In the genomic region with DNA sequence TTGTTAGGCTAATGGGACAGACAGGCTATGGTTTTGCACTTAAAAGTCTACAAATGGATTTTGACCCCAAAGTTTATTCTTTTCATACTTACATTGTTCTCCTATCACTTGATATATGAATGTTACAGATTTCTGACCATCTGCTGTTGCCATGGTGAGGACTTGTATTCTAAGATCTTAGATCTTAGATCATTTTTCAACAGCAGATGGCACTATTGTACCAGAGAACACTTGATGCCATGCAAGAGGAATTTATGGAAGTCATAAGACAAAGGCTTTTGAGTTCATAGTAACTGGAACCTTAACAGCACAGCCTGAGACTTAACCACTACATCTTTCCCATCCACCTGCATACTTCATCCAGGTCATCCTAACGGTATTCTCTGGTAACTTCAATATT, we compare ENCODE assay signal across 10 mouse cellular contexts. TPM values are rescaled to one million over a fixed set of nuclear protein-coding genes. Genes with fewer than 3 reads are reported as not detected.
DNase-seq lines count a peak whose midpoint lies in the region; ATAC-seq and TF ChIP-seq lines count a peak whose summit lies in the region.
"Had no signal": no experiment of that assay in that cellular context is flagged by ENCODE, and none has a peak within 500 bp of the region (broad histone marks: within the 10 kb centered on the region; RNA-seq: fewer than 3 reads in every experiment).

No protein-coding gene starts in this region.

- no peak overlapping the region for H3K27ac ChIP-seq in forebrain, embryonic 12.5 days
- H3K27ac ChIP-seq in forebrain, embryonic 11.5 days (ENCODE audit: low read depth, low read length) = no peak overlapping the region
- H3K27ac ChIP-seq in lung, embryonic 14.5 days (ENCODE audit: low read depth) = no peak overlapping the region
- H3K27ac ChIP-seq: hindbrain, embryonic 15.5 days; neural tube, embryonic 13.5 days had no signal

- WGBS in forebrain, embryonic 12.5 days = 88% methylated on average over 1 of the region's 1 CpGs
- WGBS in forebrain, embryonic 11.5 days = 57% methylated on average over 1 of the region's 1 CpGs
- 48% methylated on average over 1 of the region's 1 CpGs for WGBS in lung, embryonic 14.5 days
- 45% methylated on average over 1 of the region's 1 CpGs for WGBS in lung, adult 2 months

- TF ChIP-seq POLR2A in lung, adult 2 months (IDR thresholded peaks at IDR 0.05; ENCODE audit: borderline replicate concordance, extremely low read depth, low read depth, low read length) = no peak

- peaks cover 19% of the 10 kb centered on the region for H3K4me1 ChIP-seq in forebrain, embryonic 12.5 days
- peaks cover 2% of the 10 kb centered on the region; the same call in 1 of the 2 replicates for H3K4me1 ChIP-seq in forebrain, embryonic 11.5 days (replicated peaks; ENCODE audit: control insufficient read depth, insufficient read depth, low read length)
- H3K4me1 ChIP-seq in lung, embryonic 14.5 days (ENCODE audit: insufficient read depth) = 0 out of 2 replicates have a peak, but pooled peaks cover 4% of the 10 kb centered on the region
- peaks cover 8% of the 10 kb centered on the region for H3K4me1 ChIP-seq in lung, adult 2 months (ENCODE audit: control insufficient read depth, insufficient read depth, low read length)

- ATAC-seq in forebrain, embryonic 12.5 days (ENCODE audit: low FRiP score) = 0 out of 2 replicates have a peak, but pooled peaks have one; percentile 12
- ATAC-seq in forebrain, embryonic 11.5 days (replicated peaks; ENCODE audit: low FRiP score) = no peak
- no peak for ATAC-seq in lung, embryonic 14.5 days (ENCODE audit: insufficient read depth)
- ATAC-seq in erythroid progenitor cell, adult 5-6 weeks (replicated peaks; ENCODE audit: low FRiP score, poor library complexity, severe bottlenecking) = no peak

- H3K9me3 ChIP-seq in forebrain, embryonic 12.5 days = no peaks in the 10 kb centered on the region
- H3K9me3 ChIP-seq in forebrain, embryonic 11.5 days (ENCODE audit: control insufficient read depth, low read length) = no peaks in the 10 kb centered on the region
- no peaks in the 10 kb centered on the region for H3K9me3 ChIP-seq in lung, embryonic 14.5 days (ENCODE audit: low read depth, low read length)
- H3K9me3 ChIP-seq: hindbrain, embryonic 15.5 days; neural tube, embryonic 13.5 days had no signal

- DNase-seq in forebrain, embryonic 11.5 days (ENCODE audit: low spot score) = no peak
- peak; percentile 96 for DNase-seq in lung, embryonic 14.5 days
- no peak for DNase-seq in lung, adult 2 months
- peak; percentile 83 for DNase-seq in embryo, embryonic 10 days (ENCODE audit: low spot score)
- DNase-seq in left cerebral cortex, postnatal 25 days (ENCODE audit: low spot score in 2 of 2) = peak; percentile 32 to 78
- peak; percentile 70 for DNase-seq in retina, postnatal 7 days (ENCODE audit: low read depth, low spot score)

- TF ChIP-seq CTCF in lung, embryonic 14.5 days (IDR thresholded peaks at IDR 0.05; ENCODE audit: low read depth) = peak; percentile 67
- no peak for TF ChIP-seq CTCF in lung, adult 2 months (IDR thresholded peaks at IDR 0.05; ENCODE audit: insufficient read depth, low read length)

- H3K4me3 ChIP-seq in forebrain, embryonic 12.5 days (replicated peaks) = no peak overlapping the region
- H3K4me3 ChIP-seq in forebrain, embryonic 11.5 days (ENCODE audit: low read depth, low read length) = no peak overlapping the region
- no peak overlapping the region for H3K4me3 ChIP-seq in lung, embryonic 14.5 days (ENCODE audit: low read depth, low read length)
- H3K4me3 ChIP-seq in lung, adult 2 months (replicated peaks; ENCODE audit: extremely low read depth, low read depth, low read length) = no peak overlapping the region
- H3K4me3 ChIP-seq: hindbrain, embryonic 15.5 days; neural tube, embryonic 13.5 days had no signal

- H3K36me3 ChIP-seq in forebrain, embryonic 12.5 days (replicated peaks) = peaks cover 14% of the 10 kb centered on the region
- no peaks in the 10 kb centered on the region for H3K36me3 ChIP-seq in forebrain, embryonic 11.5 days (ENCODE audit: control insufficient read depth, insufficient read depth, low read length)
- H3K36me3 ChIP-seq in lung, embryonic 14.5 days (ENCODE audit: insufficient read depth) = peaks cover 30% of the 10 kb centered on the region

- no peaks in the 10 kb centered on the region for H3K27me3 ChIP-seq in forebrain, embryonic 12.5 days
- no peaks in the 10 kb centered on the region for H3K27me3 ChIP-seq in forebrain, embryonic 11.5 days (ENCODE audit: control insufficient read depth, insufficient read depth, low read length)
- H3K27me3 ChIP-seq in lung, embryonic 14.5 days (ENCODE audit: insufficient read depth, low read length) = no peaks in the 10 kb centered on the region
- H3K27me3 ChIP-seq: hindbrain, embryonic 15.5 days; neural tube, embryonic 13.5 days had no signal

- no peak overlapping the region for H3K9ac ChIP-seq in forebrain, embryonic 12.5 days
- H3K9ac ChIP-seq in forebrain, embryonic 11.5 days (ENCODE audit: low read length) = no peak overlapping the region
- no peak overlapping the region for H3K9ac ChIP-seq in lung, embryonic 14.5 days
- H3K9ac ChIP-seq: hindbrain, embryonic 15.5 days; neural tube, embryonic 13.5 days had no signal

- intact Hi-C loops in left cerebral cortex, postnatal 25 days (cut with DNase I) = loop anchor here (1.0 to 5.0 kb wide), 3 partner anchors 148 to 321 kb away; no protein-coding TSS in a partner anchor

- H3K4me2 ChIP-seq in forebrain, embryonic 12.5 days = no peak overlapping the region
- H3K4me2 ChIP-seq in forebrain, embryonic 11.5 days (ENCODE audit: low read depth, low read length, severe bottlenecking) = no peak overlapping the region
- no peak overlapping the region for H3K4me2 ChIP-seq in lung, embryonic 14.5 days
- H3K4me2 ChIP-seq: hindbrain, embryonic 15.5 days; neural tube, embryonic 13.5 days had no signal

RNA-seq across cellular contexts. Expression of a gene that starts 2.0 kb away (rescaled TPM):
- polyA plus RNA-seq in forebrain, embryonic 12.5 days (2016; fragmentation: Nextera tagmentation; extraction: Ambion mirVana) = 23.7 and 24.5 TPM in 2 replicates
- polyA plus RNA-seq in forebrain, embryonic 11.5 days (2014; fragmentation: Nextera tagmentation; extraction: Ambion mirVana) = 13.8 and 14.0 TPM in 2 replicates
- polyA plus RNA-seq in lung, embryonic 14.5 days (2014; fragmentation: Nextera tagmentation; extraction: Ambion mirVana) = 17.2 and 18.2 TPM in 2 replicates
- 32.7 and 39.7 TPM in 2 replicates for polyA plus RNA-seq in lung, adult 2 months (2012; rRNA removed)
- total RNA-seq in left cerebral cortex, postnatal 25 days (2021) = 10 to 100 TPM; 27.8 to 29.6 TPM
- total RNA-seq in erythroid progenitor cell, adult 5-6 weeks (2015; ENCODE audit: low replicate concordance) = 9.0 and 17.2 TPM in 2 replicates
- 7.9 and 15.5 TPM in 2 replicates for total RNA-seq in erythroid progenitor cell, adult 5-6 weeks (2017; ENCODE audit: low replicate concordance)

RNA-seq across cellular contexts. Expression of a gene that starts 33.5 kb away (rescaled TPM):
- polyA plus RNA-seq in forebrain, embryonic 12.5 days (2016; fragmentation: Nextera tagmentation; extraction: Ambion mirVana) = 208 and 214 TPM in 2 replicates
- 229 and 244 TPM in 2 replicates for polyA plus RNA-seq in forebrain, embryonic 11.5 days (2014; fragmentation: Nextera tagmentation; extraction: Ambion mirVana)
- 333 and 344 TPM in 2 replicates for polyA plus RNA-seq in lung, embryonic 14.5 days (2014; fragmentation: Nextera tagmentation; extraction: Ambion mirVana)
- polyA plus RNA-seq in lung, adult 2 months (2012; rRNA removed) = 227 and 239 TPM in 2 replicates
- total RNA-seq in left cerebral cortex, postnatal 25 days (2021) = 100 to 1,000 TPM; 164 to 171 TPM
- total RNA-seq in erythroid progenitor cell, adult 5-6 weeks (2015; ENCODE audit: low replicate concordance) = 85.9 and 101 TPM in 2 replicates
- total RNA-seq in erythroid progenitor cell, adult 5-6 weeks (2017; ENCODE audit: low replicate concordance) = 65.6 and 71.7 TPM in 2 replicates

RNA-seq across cellular contexts. Expression of a gene that starts 52.7 kb away (rescaled TPM):
- 1.1 and 1.6 TPM in 2 replicates for polyA plus RNA-seq in forebrain, embryonic 12.5 days (2016; fragmentation: Nextera tagmentation; extraction: Ambion mirVana)
- polyA plus RNA-seq in forebrain, embryonic 11.5 days (2014; fragmentation: Nextera tagmentation; extraction: Ambion mirVana) = 1.2 and 1.8 TPM in 2 replicates
- 0.93 and 1.1 TPM in 2 replicates for polyA plus RNA-seq in lung, embryonic 14.5 days (2014; fragmentation: Nextera tagmentation; extraction: Ambion mirVana)
- polyA plus RNA-seq in lung, adult 2 months (2012; rRNA removed) = 1.5 and 1.7 TPM in 2 replicates
- 1 to 10 TPM; 1.9 to 2.0 TPM for total RNA-seq in left cerebral cortex, postnatal 25 days (2021)
- total RNA-seq in erythroid progenitor cell, adult 5-6 weeks (2015; ENCODE audit: low replicate concordance) = not detected in 2 replicates
- total RNA-seq in erythroid progenitor cell, adult 5-6 weeks (2017; ENCODE audit: low replicate concordance) = not detected in 2 replicates

RNA-seq across cellular contexts. Expression of a gene that starts 52.9 kb away (rescaled TPM):
- polyA plus RNA-seq in forebrain, embryonic 12.5 days (2016; fragmentation: Nextera tagmentation; extraction: Ambion mirVana) = 62.1 and 62.2 TPM in 2 replicates
- 53.6 and 61.9 TPM in 2 replicates for polyA plus RNA-seq in forebrain, embryonic 11.5 days (2014; fragmentation: Nextera tagmentation; extraction: Ambion mirVana)
- 37.6 and 42.7 TPM in 2 replicates for polyA plus RNA-seq in lung, embryonic 14.5 days (2014; fragmentation: Nextera tagmentation; extraction: Ambion mirVana)
- polyA plus RNA-seq in lung, adult 2 months (2012; rRNA removed) = 6.3 and 8.7 TPM in 2 replicates
- 10 to 100 TPM; 31.6 to 35.9 TPM for total RNA-seq in left cerebral cortex, postnatal 25 days (2021)
- 14.4 and 36.5 TPM in 2 replicates for total RNA-seq in erythroid progenitor cell, adult 5-6 weeks (2015; ENCODE audit: low replicate concordance)
- 13.9 TPM in 2 replicates for total RNA-seq in erythroid progenitor cell, adult 5-6 weeks (2017; ENCODE audit: low replicate concordance)

Comparison
In these comparisons a context has a peak if more than half of its experiments do, and no peak if none do; other contexts are left out.
1. DNase-seq: peak in lung, embryonic 14.5 days (single experiment), embryo, embryonic 10 days (single experiment), left cerebral cortex, postnatal 25 days (2 of 2) and retina, postnatal 7 days (single experiment); none in forebrain, embryonic 11.5 days (single experiment) and lung, adult 2 months (single experiment).